Mouse (Mus musculus) small intestine, adult 2 months (tissue): ENCODE data around the gene Xkr7.

Experiments used
- CTCF ChIP-seq: fragments of 200-500 bp; IDR thresholded peaks from 2 replicates; pipeline ENCODE4 v1.5.1; 2012; ENCODE audit warnings: low read depth, mild to moderate bottlenecking, control low read depth, inconsistent platforms, low read length, moderate library complexity, mixed read lengths; ENCODE audit not compliant: insufficient replicate concordance, insufficient read length; ENCODE audit errors: extremely low read depth
- POLR2A ChIP-seq: fragments of 200-500 bp; IDR thresholded peaks from 2 replicates; pipeline ENCODE4 v1.6.1; 2012; ENCODE audit warnings: low read depth, mild to moderate bottlenecking, control low read depth, inconsistent platforms, low read length, moderate library complexity

DNA sequence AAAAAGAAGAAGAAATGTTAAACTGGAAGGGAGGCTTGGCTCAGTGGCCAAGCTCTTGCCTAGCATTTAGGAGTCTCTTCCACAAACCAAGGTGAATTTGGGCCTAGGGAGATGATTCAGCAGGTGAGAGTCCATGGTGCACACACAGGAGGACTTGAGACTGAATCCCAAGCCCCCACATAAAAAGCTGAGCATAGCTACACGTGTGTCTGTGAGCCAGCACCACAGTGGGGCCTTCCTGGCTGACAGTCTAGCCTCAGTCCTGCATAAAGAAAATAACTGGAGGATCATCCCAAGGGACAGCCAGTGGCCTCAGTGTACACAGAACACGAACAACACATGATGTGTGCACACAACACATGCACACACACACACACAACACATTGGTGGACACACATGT is 57.7 kb downstream of the Xkr7 start:
- TF ChIP-seq CTCF (no peak), POLR2A (no peak)
